Mouse (Mus musculus) C2C12 (cell line): ENCODE data around the gene Kpna7. TPM values are rescaled to one million over a fixed set of nuclear protein-coding genes. Genes with fewer than 3 reads are reported as not detected.
A peak's percentile ranks its signal among the peaks of the same experiment; 100 is the strongest.

Experiments
- H3K27me3 ChIP-seq: one replicate; pipeline ENCODE4 v1.6.1; 2011; ENCODE audit not compliant: control insufficient read depth, insufficient read depth, insufficient read length
- H3K36me3 ChIP-seq: one replicate; pipeline ENCODE4 v1.6.1; 2011; ENCODE audit not compliant: control insufficient read depth, insufficient read depth
- H3K4me3 ChIP-seq: one replicate; pipeline ENCODE4 v1.5.1; 2011; ENCODE audit warnings: mild to moderate bottlenecking, control low read depth; ENCODE audit not compliant: poor library complexity, insufficient read depth, severe bottlenecking
- H3K79me2 ChIP-seq: one replicate; pipeline ENCODE4 v1.6.1; 2011; ENCODE audit not compliant: control insufficient read depth, insufficient read depth
- H3K79me3 ChIP-seq: one replicate; pipeline ENCODE4 v1.6.1; 2011; ENCODE audit warnings: low read depth, control low read depth
- H3ac ChIP-seq: one replicate; pipeline ENCODE3; 2011; ENCODE audit warnings: low read depth; ENCODE audit not compliant: control insufficient read depth, insufficient read length
- CEBPB ChIP-seq: IDR thresholded peaks from one replicate; pipeline ENCODE4 v1.6.1; 2011; ENCODE audit warnings: low read depth, mild to moderate bottlenecking, control low read depth, moderate library complexity
- CTCF ChIP-seq: IDR thresholded peaks from one replicate; pipeline ENCODE4 v1.5.1; 2011; ENCODE audit not compliant: control insufficient read depth, insufficient read depth, insufficient read length
- FOSL1 ChIP-seq: IDR thresholded peaks from one replicate; pipeline ENCODE4 v1.8.0; 2011; ENCODE audit warnings: mild to moderate bottlenecking, low read length; ENCODE audit not compliant: poor library complexity, insufficient read depth, severe bottlenecking
- MAX ChIP-seq: IDR thresholded peaks from one replicate; pipeline ENCODE4 v1.6.1; 2011; ENCODE audit warnings: mild to moderate bottlenecking, control low read depth
- MYOD1 ChIP-seq: IDR thresholded peaks from one replicate; pipeline ENCODE4 v1.6.1; 2011; ENCODE audit warnings: low read depth; ENCODE audit not compliant: control insufficient read depth, insufficient read length
- MYOG ChIP-seq: IDR thresholded peaks from one replicate; pipeline ENCODE4 v1.6.1; 2011; ENCODE audit not compliant: control insufficient read depth, insufficient read length; ENCODE audit errors: extremely low read depth
- USF1 ChIP-seq: IDR thresholded peaks from one replicate; pipeline ENCODE4 v1.6.1; 2011; ENCODE audit warnings: low read depth, mild to moderate bottlenecking, control low read depth, moderate library complexity
- polyA plus RNA-seq: library from polyadenylated mRNA; unstranded; fragments of >200 nt; fragmentation: generic; extraction: Trizol; gene quantifications from one replicate; pipeline ENCODE4 v1.2.1, GENCODE M21; 2012; ENCODE audit warnings: missing spikeins

Kpna7 gene
- polyA plus RNA-seq, 1 experiment: not detected

DNA sequence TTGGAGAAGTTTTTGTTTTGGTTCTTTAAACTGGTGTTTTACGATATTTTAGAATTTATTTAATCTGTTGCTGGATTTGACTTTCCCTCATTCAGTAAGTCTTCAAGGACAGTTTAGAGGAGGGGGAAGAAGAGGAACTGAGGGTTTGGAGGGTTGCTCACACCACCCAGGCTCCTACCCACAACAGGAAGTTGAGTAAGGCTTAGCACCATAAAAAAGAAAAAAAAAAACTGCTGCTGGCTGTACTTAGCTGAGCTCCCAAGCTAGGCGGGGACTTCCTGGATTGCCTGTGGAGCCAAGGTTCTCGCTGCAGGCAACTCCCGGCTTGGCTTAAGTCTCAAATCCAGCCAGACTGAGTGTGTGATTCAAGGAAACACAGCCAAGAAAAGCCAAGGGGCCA lies 32.5 kb upstream of the Kpna7 start:
- Histone ChIP-seq H3ac (no peak overlapping the region), H3K27me3 (no peaks in the 10 kb centered on the region), H3K4me3 (no peak overlapping the region), H3K79me3 (peaks cover 61% of the 10 kb centered on the region), H3K79me2 (peaks cover 74% of the 10 kb centered on the region), H3K36me3 (peaks cover 32% of the 10 kb centered on the region)
- TF ChIP-seq CTCF (no peak), CEBPB (peak; percentile 48)

DNA sequence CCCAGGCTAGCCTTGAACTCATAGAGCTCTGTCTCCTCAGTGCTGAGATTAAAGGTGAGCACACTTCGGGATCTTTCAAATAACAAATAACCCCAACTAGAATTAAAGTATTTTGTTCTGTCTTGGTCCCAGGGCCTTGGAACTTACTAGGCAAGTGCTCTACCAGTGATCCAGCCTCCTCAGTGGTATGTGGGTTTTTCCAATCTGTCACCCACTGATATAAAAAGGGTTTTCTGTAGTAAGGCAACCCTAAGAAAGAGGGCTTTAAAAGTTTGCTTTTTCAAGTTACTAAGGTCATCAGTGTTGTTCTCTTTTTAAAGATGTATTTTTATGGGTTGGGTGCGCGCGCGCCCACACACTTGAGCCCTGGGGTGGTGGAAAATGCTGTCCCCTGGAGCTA lies 31.9 kb upstream of the Kpna7 start:
- H3K79me3 ChIP-seq: peaks cover 57% of the 10 kb centered on the region
- H3K79me2 ChIP-seq: peaks cover 68% of the 10 kb centered on the region
- no peak overlapping the region for H3ac ChIP-seq
- H3K27me3 ChIP-seq: no peaks in the 10 kb centered on the region
- peak overlapping the region; percentile 63 for H3K4me3 ChIP-seq
- peaks cover 30% of the 10 kb centered on the region for H3K36me3 ChIP-seq
- TF ChIP-seq CTCF (no peak), USF1 (no peak), MYOG (no peak), MYOD1 (no peak), FOSL1 (no peak), CEBPB (no peak), MAX (no peak)

DNA sequence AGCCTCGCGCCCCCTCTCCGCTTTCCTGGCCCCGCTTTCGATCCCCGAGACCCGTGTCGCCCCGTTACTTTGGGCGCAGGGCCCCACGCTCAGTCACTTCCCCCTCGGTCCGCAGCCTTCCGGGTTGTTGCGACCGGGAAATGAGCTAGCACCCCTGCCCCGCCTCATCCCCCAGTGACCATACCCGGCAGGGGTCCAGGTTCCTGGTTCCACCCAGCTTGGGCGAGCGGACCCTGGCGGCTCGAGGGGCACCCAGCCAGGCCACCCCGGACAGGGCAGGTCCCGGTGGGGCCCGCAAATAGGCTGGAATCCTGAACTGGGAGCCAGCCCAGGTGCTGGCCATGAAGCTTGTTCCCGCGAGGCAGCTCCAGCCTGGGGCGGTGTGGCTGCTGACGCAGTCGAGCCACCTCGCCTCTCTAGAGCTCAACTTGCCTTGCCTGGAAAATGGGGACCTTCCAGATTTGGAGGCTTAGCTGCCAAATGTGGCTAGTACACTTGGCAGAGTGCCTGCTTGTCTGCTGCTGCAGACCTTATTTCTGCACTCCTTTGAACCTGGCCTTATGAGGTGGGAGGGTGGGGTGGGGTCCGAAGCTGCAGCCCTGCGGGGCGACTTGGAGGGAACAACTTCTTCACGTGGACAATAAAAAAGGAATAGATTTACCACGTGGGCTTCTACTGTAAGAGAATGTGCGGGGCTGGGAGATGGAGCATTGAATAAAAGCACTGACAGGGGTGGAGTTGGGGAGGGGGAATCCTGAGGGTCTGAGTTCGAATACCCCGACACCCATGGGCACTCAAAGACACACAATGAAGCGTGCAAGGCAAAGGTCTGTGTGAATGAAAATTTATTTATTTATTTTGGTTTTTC lies 31.0 kb upstream of the Kpna7 start:
- Histone ChIP-seq H3ac (peak overlapping the region; percentile 92), H3K79me2 (peaks cover 59% of the 10 kb centered on the region), H3K79me3 (peaks cover 48% of the 10 kb centered on the region), H3K36me3 (peaks cover 28% of the 10 kb centered on the region), H3K27me3 (no peaks in the 10 kb centered on the region), H3K4me3 (peak overlapping the region; percentile 63)
- TF ChIP-seq MAX (no peak), FOSL1 (no peak), USF1 (no peak), CTCF (no peak), MYOG (no peak), CEBPB (no peak), MYOD1 (no peak)

DNA sequence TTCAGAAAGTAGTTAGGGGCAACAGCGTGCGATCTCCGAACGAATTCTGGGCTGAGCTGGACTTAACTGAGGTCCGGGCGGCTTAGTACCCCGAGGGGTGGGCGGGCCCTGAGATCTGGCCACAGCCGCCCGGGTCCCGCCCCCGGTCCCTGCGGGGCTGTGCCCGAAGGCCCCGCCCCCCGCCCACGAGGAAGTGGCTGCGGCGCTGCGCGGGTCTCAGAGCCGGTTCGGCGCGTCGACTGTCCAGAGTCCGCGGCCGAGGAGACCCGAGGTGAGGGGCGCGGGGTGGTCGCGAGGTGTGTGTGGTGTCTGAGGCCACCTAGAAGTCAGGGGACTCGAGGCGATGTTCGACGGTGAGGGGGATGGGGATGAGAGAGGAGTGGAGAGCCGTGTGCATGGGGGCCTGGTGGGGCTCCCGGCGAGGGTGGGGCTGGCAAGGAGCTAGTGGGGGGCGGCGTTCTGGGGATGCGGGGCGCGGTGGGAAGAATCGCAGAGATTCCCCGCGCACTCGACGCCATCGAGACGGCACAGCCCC lies 30.3 kb upstream of the Kpna7 start, which contains the start of gene Arpc1b:
Arpc1b (plus strand) TSS at position 145 of the 535 bp plus-strand sequence.
- no peak for TF ChIP-seq FOSL1
- Histone ChIP-seq H3K79me3 (peaks cover 41% of the 10 kb centered on the region), H3ac (peak within 1 kb of the TSS; percentile 92), H3K36me3 (peaks cover 29% of the 10 kb centered on the region), H3K79me2 (peaks cover 52% of the 10 kb centered on the region), H3K27me3 (no peaks in the 10 kb centered on the region), H3K4me3 (peak within 1 kb of the TSS; percentile 63)

DNA sequence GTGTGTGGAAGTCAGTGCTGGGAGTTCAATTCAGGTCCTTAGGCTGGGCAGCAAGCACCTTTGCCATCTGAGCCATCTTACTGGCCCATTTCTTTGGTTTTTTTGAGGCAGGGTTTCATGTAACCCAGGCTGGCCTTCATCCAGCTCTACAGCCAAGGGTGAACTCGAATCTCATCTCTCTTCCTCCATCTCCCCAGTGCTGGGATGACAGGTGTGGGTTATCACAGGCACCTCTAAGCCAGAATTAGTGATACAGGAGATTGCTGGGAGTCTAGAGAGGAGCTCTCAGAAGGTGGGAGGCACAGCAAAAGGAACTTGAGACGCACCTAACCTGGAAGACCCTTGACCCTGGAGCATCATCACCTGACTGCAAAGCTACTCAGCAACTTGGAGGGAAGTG lies 29.6 kb upstream of the Kpna7 start:
- Histone ChIP-seq H3K79me2 (peaks cover 45% of the 10 kb centered on the region), H3K79me3 (peaks cover 33% of the 10 kb centered on the region), H3K27me3 (no peaks in the 10 kb centered on the region), H3K4me3 (no peak overlapping the region), H3ac (no peak overlapping the region), H3K36me3 (peaks cover 29% of the 10 kb centered on the region)
- TF ChIP-seq MAX: no peak
- no peak for TF ChIP-seq FOSL1
- no peak for TF ChIP-seq MYOD1
- no peak for TF ChIP-seq CEBPB
- TF ChIP-seq USF1: no peak
- TF ChIP-seq MYOG: no peak
- no peak for TF ChIP-seq CTCF

DNA sequence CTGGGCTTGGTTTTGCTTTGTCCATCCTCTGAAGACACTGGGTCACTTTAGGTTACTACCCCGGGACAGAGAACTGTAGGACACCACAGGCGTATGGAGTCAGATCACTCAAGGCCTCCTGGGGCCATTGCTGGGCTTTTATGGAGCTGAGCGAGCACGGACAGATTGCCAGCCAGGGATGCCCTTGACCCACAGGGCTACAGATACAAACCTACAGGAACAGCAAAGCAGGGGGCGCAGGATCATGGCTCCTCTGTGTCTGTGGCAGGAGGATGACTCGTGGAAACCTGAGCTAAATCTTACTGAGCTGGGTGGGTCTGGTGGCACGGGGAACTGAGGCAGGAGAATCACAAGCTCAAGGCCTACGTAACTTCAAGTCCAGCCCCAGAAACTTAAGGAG lies 28.7 kb upstream of the Kpna7 start:
- peaks cover 25% of the 10 kb centered on the region for H3K79me3 ChIP-seq
- no peak overlapping the region for H3ac ChIP-seq
- H3K4me3 ChIP-seq: no peak overlapping the region
- no peaks in the 10 kb centered on the region for H3K27me3 ChIP-seq
- TF ChIP-seq MAX (no peak), MYOD1 (no peak), CTCF (no peak), FOSL1 (no peak)
- peaks cover 36% of the 10 kb centered on the region for H3K79me2 ChIP-seq
- H3K36me3 ChIP-seq: peaks cover 20% of the 10 kb centered on the region
